Mouse (Mus musculus) cortical plate, adult 2 months (tissue): ENCODE results near the gene Tesc. TPM values are rescaled to one million over a fixed set of nuclear protein-coding genes. Genes with fewer than 3 reads are reported as not detected.

Source experiments
- H3K27ac ChIP-seq: fragments of 200-500 bp; 2 replicates; pipeline ENCODE4 v1.5.1; 2012; ENCODE audit warnings: low read length, control low read depth, inconsistent platforms; ENCODE audit not compliant: insufficient read depth
- H3K4me1 ChIP-seq: fragments of 200-500 bp; 2 replicates; pipeline ENCODE4 v1.6.1; 2011; ENCODE audit warnings: low read length; ENCODE audit not compliant: control insufficient read depth, insufficient read depth
- H3K4me3 ChIP-seq: fragments of 200-500 bp; 2 replicates; pipeline ENCODE4 v1.5.1; 2011; ENCODE audit warnings: mild to moderate bottlenecking, low read length, control low read depth; ENCODE audit not compliant: insufficient read depth
- CTCF ChIP-seq: fragments of 200-500 bp; IDR thresholded peaks from 2 replicates; pipeline ENCODE4 v1.5.1; 2011; ENCODE audit warnings: mild to moderate bottlenecking, control low read depth, low read length; ENCODE audit not compliant: insufficient read depth; ENCODE audit errors: extremely low read depth
- POLR2A ChIP-seq: fragments of 200-500 bp; IDR thresholded peaks from 2 replicates; pipeline ENCODE4 v1.6.1; 2011; ENCODE audit warnings: mild to moderate bottlenecking, low read length, control low read depth; ENCODE audit not compliant: insufficient read depth; ENCODE audit errors: extremely low read depth
- polyA plus RNA-seq: library from polyadenylated mRNA; depleted of rRNA; stranded (reverse); fragments of >200 nt; gene quantifications from 2 replicates; pipeline ENCODE4 v1.2.3, GENCODE M21; 2012

Tesc gene
- polyA plus RNA-seq, 1 experiment: 54.6 TPM

- Histone ChIP-seq H3K27ac (no peak overlapping the region), H3K4me3 (no peak overlapping the region), H3K4me1 (peaks cover 22% of the 10 kb centered on the region)
- TF ChIP-seq CTCF: no peak
- TF ChIP-seq POLR2A: no peak
Measured at GRCm38 (mm10) chr5:118079839-118080250, 52.3 kb downstream of the Tesc start.

GRCm38 (mm10) chr5:118081374-118081949 lies 53.9 kb downstream of the Tesc start:
- Histone ChIP-seq H3K27ac (no peak overlapping the region), H3K4me3 (no peak overlapping the region), H3K4me1 (peaks cover 22% of the 10 kb centered on the region)
- no peak for TF ChIP-seq CTCF
- no peak for TF ChIP-seq POLR2A

GRCm38 (mm10) chr5:118081996-118082395 lies 54.5 kb downstream of the Tesc start:
- Histone ChIP-seq H3K27ac (no peak overlapping the region), H3K4me1 (peaks cover 22% of the 10 kb centered on the region), H3K4me3 (no peak overlapping the region)
- no peak for TF ChIP-seq POLR2A
- TF ChIP-seq CTCF: no peak

GRCm38 (mm10) chr5:118083060-118083638 lies 55.6 kb downstream of the Tesc start:
- no peak overlapping the region for H3K27ac ChIP-seq
- no peak overlapping the region for H3K4me3 ChIP-seq
- no peak for TF ChIP-seq CTCF
- TF ChIP-seq POLR2A: no peak
- H3K4me1 ChIP-seq: peaks cover 22% of the 10 kb centered on the region

- H3K4me3 ChIP-seq: no peak overlapping the region
- peaks cover 22% of the 10 kb centered on the region for H3K4me1 ChIP-seq
- no peak for TF ChIP-seq CTCF
- no peak for TF ChIP-seq POLR2A
- no peak overlapping the region for H3K27ac ChIP-seq
Measured at GRCm38 (mm10) chr5:118084171-118084727, 56.7 kb downstream of the Tesc start.

- Histone ChIP-seq H3K27ac (no peak overlapping the region), H3K4me3 (no peak overlapping the region), H3K4me1 (peaks cover 18% of the 10 kb centered on the region)
- no peak for TF ChIP-seq CTCF
- no peak for TF ChIP-seq POLR2A
Measured at GRCm38 (mm10) chr5:118085313-118085712, 57.8 kb downstream of the Tesc start.

GRCm38 (mm10) chr5:118086956-118087355 lies 59.4 kb downstream of the Tesc start:
- TF ChIP-seq POLR2A (no peak), CTCF (no peak)
- H3K4me1 ChIP-seq: peaks cover 16% of the 10 kb centered on the region
- H3K4me3 ChIP-seq: no peak overlapping the region
- H3K27ac ChIP-seq: no peak overlapping the region

GRCm38 (mm10) chr5:118089102-118089501 lies 61.6 kb downstream of the Tesc start:
- Histone ChIP-seq H3K27ac (no peak overlapping the region), H3K4me3 (no peak overlapping the region), H3K4me1 (peaks cover 5% of the 10 kb centered on the region)
- no peak for TF ChIP-seq CTCF
- TF ChIP-seq POLR2A: no peak

- no peak overlapping the region for H3K27ac ChIP-seq
- no peak overlapping the region for H3K4me3 ChIP-seq
- peaks cover 1% of the 10 kb centered on the region; the same call in 1 of the 2 replicates for H3K4me1 ChIP-seq
- no peak for TF ChIP-seq POLR2A
Measured at GRCm38 (mm10) chr5:118090101-118090500, 62.6 kb downstream of the Tesc start.

- TF ChIP-seq CTCF (0 out of 2 replicates have a peak, but pooled peaks have one; percentile 19), POLR2A (no peak)
- Histone ChIP-seq H3K27ac (no peak overlapping the region), H3K4me3 (no peak overlapping the region), H3K4me1 (peaks cover 2% of the 10 kb centered on the region; the same call in 1 of the 2 replicates)
Measured at GRCm38 (mm10) chr5:118090837-118091236, 63.3 kb downstream of the Tesc start.
